9 mouse cellular contexts compared by ENCODE assay signal in genomic region chr5:151046917-151047316, GRCm38 (mm10).
A peak's percentile ranks its signal among the peaks of the same experiment; 100 is the strongest.
DNase-seq lines count a peak whose midpoint lies in the region; ATAC-seq and TF ChIP-seq lines count a peak whose summit lies in the region.
"Had no signal": no experiment of that assay in that cellular context is flagged by ENCODE, and none has a peak within 500 bp of the region (broad histone marks: within the 10 kb centered on the region; RNA-seq: fewer than 3 reads in every experiment).

No protein-coding gene starts in this region.

- no peaks in the 10 kb centered on the region for H3K9me3 ChIP-seq in stomach, embryonic 14.5 days (ENCODE audit: control insufficient read depth, low read depth, low read length)
- H3K9me3 ChIP-seq in stomach, postnatal 0 days (ENCODE audit: control insufficient read depth, low read length): no peaks in the 10 kb centered on the region
- H3K9me3 ChIP-seq: hindbrain, embryonic 13.5 days had no signal

- TF ChIP-seq EP300 in stomach, postnatal 0 days (optimal IDR thresholded peaks at IDR 0.05): no peak

- 47% methylated on average over 7 of the region's 7 CpGs for WGBS in cerebellum, adult 2 months
- WGBS in stomach, embryonic 14.5 days: 79% methylated on average over 7 of the region's 7 CpGs
- 64% methylated on average over 7 of the region's 7 CpGs for WGBS in stomach, postnatal 0 days

- DNase-seq in cerebellum, postnatal 10 days: peak; percentile 78 to 85
- no peak for DNase-seq in cerebellum, adult 2 months
- no peak for DNase-seq in stomach, postnatal 0 days (ENCODE audit: low spot score)
- DNase-seq in kidney, postnatal 36 days: peak; percentile 42 to 60
- no peak for DNase-seq in spleen, adult 18-20 months
- no peak for DNase-seq in spleen, adult 12 weeks (ENCODE audit: low spot score)
- no peak for DNase-seq in T-cell, adult 2 months (ENCODE audit: low spot score)

- H3K9ac ChIP-seq in stomach, embryonic 14.5 days (replicated peaks; ENCODE audit: low read depth, low read length): no peak overlapping the region
- H3K9ac ChIP-seq in stomach, postnatal 0 days (ENCODE audit: low read length): no peak overlapping the region
- H3K9ac ChIP-seq: hindbrain, embryonic 13.5 days had no signal

- no peak overlapping the region for H3K27ac ChIP-seq in cerebellum, adult 2 months (ENCODE audit: insufficient read depth, low read length)
- H3K27ac ChIP-seq in stomach, embryonic 14.5 days (ENCODE audit: low read length): peak overlapping the region; percentile 44; the same call in 1 of the 2 replicates
- no peak overlapping the region for H3K27ac ChIP-seq in stomach, postnatal 0 days (replicated peaks)
- H3K27ac ChIP-seq: hindbrain, embryonic 13.5 days had no signal

- no peaks in the 10 kb centered on the region for H3K4me1 ChIP-seq in cerebellum, adult 2 months (ENCODE audit: control insufficient read depth, insufficient read depth, low read length)
- H3K4me1 ChIP-seq in stomach, embryonic 14.5 days (ENCODE audit: control insufficient read depth, insufficient read depth, low read length): no peaks in the 10 kb centered on the region
- H3K4me1 ChIP-seq in stomach, postnatal 0 days (replicated peaks; ENCODE audit: control insufficient read depth, insufficient read depth): no peaks in the 10 kb centered on the region
- H3K4me1 ChIP-seq: hindbrain, embryonic 13.5 days had no signal

- no peak overlapping the region for H3K4me3 ChIP-seq in cerebellum, adult 2 months (replicated peaks; ENCODE audit: insufficient read depth, low read depth, low read length)
- no peak overlapping the region for H3K4me3 ChIP-seq in stomach, embryonic 14.5 days (ENCODE audit: low read depth, low read length)
- no peak overlapping the region for H3K4me3 ChIP-seq in stomach, postnatal 0 days (ENCODE audit: low read depth, low read length)
- H3K4me3 ChIP-seq: hindbrain, embryonic 13.5 days had no signal

- ATAC-seq in stomach, embryonic 14.5 days (ENCODE audit: insufficient number of reproducible peaks, insufficient read depth, low FRiP score, low read depth): no peak
- ATAC-seq in stomach, postnatal 0 days (ENCODE audit: low FRiP score, low TSS enrichment): no peak

- H3K4me2 ChIP-seq in stomach, embryonic 14.5 days (replicated peaks; ENCODE audit: low read depth, low read length): no peak overlapping the region
- no peak overlapping the region for H3K4me2 ChIP-seq in stomach, postnatal 0 days (replicated peaks; ENCODE audit: low read depth)
- H3K4me2 ChIP-seq: hindbrain, embryonic 13.5 days had no signal

- peaks cover 62% of the 10 kb centered on the region for H3K36me3 ChIP-seq in stomach, embryonic 14.5 days (ENCODE audit: control insufficient read depth, insufficient read depth, low read length)
- peaks cover 39% of the 10 kb centered on the region for H3K36me3 ChIP-seq in stomach, postnatal 0 days (ENCODE audit: control insufficient read depth, insufficient read depth, low read length)

- TF ChIP-seq POLR2A in cerebellum, adult 2 months (IDR thresholded peaks at IDR 0.05; ENCODE audit: borderline replicate concordance, insufficient read depth, low read length): no peak

- TF ChIP-seq CTCF in cerebellum, adult 2 months (IDR thresholded peaks at IDR 0.05; ENCODE audit: borderline replicate concordance, insufficient read depth, low read depth, low read length): no peak
- no peak for TF ChIP-seq CTCF in stomach, postnatal 0 days (IDR thresholded peaks at IDR 0.05; ENCODE audit: low read depth)

- H3K27me3 ChIP-seq in cerebellum, adult 2 months (ENCODE audit: control insufficient read depth, insufficient read depth, low read length): no peaks in the 10 kb centered on the region
- H3K27me3 ChIP-seq in stomach, embryonic 14.5 days (ENCODE audit: control insufficient read depth, insufficient read depth, low read length): no peaks in the 10 kb centered on the region
- no peaks in the 10 kb centered on the region for H3K27me3 ChIP-seq in stomach, postnatal 0 days (ENCODE audit: control insufficient read depth, insufficient read depth, low read length)
- H3K27me3 ChIP-seq: hindbrain, embryonic 13.5 days had no signal

Comparison
In these comparisons a context has a peak if more than half of its experiments do, and no peak if none do; other contexts are left out.
1. DNase-seq: peak in cerebellum, postnatal 10 days (2 of 2) and kidney, postnatal 36 days (2 of 2); none in cerebellum, adult 2 months (0 of 2), stomach, postnatal 0 days (single experiment), spleen, adult 18-20 months (0 of 2), spleen, adult 12 weeks (single experiment) and T-cell, adult 2 months (single experiment).